In the genomic region with DNA sequence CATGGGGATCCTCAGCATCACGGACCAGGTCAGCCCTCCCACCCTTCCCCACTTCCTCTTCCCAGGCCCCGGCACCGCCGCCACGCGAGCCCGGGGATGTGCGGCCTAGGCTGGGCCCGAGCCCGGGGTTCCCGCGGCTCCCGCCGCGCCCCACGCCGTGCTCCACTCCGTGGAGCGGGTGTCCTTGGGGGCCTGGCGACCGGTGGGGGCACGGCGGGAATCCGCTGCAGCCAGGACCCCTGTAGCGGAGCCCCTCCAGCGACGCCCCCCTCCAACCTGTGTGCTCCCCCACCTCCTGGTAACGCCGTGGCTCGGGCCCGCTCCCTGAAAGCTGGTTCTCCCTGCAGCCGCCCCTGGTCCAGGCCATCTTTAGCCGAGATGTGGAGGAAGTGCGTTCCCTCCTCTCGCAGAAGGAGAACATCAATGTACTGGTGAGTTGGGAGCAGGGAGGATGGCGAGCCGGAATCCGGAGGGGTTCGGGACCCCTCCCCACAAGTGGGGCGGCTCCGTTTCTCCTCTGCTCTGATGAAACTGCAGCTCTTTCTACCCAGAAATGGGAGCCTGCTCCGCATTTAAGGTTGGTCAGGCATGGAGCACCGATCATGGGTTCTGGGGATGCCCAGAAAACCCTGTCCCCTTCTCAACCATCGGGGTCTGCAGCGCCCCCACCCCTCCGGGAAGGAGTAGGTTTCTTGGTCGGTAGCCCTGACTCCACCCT, we compare ENCODE assay signal across 8 mouse cellular contexts. TPM values are rescaled to one million over a fixed set of nuclear protein-coding genes. Genes with fewer than 3 reads are reported as not detected.
A peak's percentile ranks its signal among the peaks of the same experiment; 100 is the strongest.
DNase-seq lines count a peak whose midpoint lies in the region; ATAC-seq and TF ChIP-seq lines count a peak whose summit lies in the region.

No protein-coding gene starts in this region.

- TF ChIP-seq RAD21 in MEL (IDR thresholded peaks at IDR 0.05; ENCODE audit: low read depth, low read length): no peak

- H3K4me1 ChIP-seq in kidney, embryonic 15.5 days: peaks cover 28% of the 10 kb centered on the region
- peaks cover 0 to 14% of the 10 kb centered on the region in 2 experiments for H3K4me1 ChIP-seq in MEL (ENCODE audit: control insufficient read depth in 1 of 2, insufficient read depth in 2 of 2, low read length in 2 of 2)
- peaks cover 28% of the 10 kb centered on the region for H3K4me1 ChIP-seq in hindbrain, embryonic 10.5 days (replicated peaks)
- H3K4me1 ChIP-seq in liver, embryonic 15.5 days (replicated peaks): peaks cover 52% of the 10 kb centered on the region

- WGBS in kidney, embryonic 15.5 days: 0% methylated on average over 47 of the region's 47 CpGs
- WGBS in hindbrain, embryonic 10.5 days: under 1% methylated on average over 46 of the region's 47 CpGs
- under 1% methylated on average over 47 of the region's 47 CpGs for WGBS in liver, embryonic 15.5 days (ENCODE audit: insufficient replicate concordance)

- peaks cover 22% of the 10 kb centered on the region for H3K79me2 ChIP-seq in MEL (ENCODE audit: control insufficient read depth, insufficient read depth, low read length, poor library complexity)

- no peak for DNase-seq in kidney, adult 18-20 months
- peak; percentile 58 for DNase-seq in MEL (ENCODE audit: low read depth, low spot score)
- DNase-seq in embryo, embryonic 9.5 days (ENCODE audit: extremely low spot score): peak; percentile 68
- DNase-seq in hindbrain, embryonic 10.5 days (ENCODE audit: low spot score): peak; percentile 71
- no peak for DNase-seq in natural killer cell, adult 2 months (ENCODE audit: low spot score in 2 of 2)

- TF ChIP-seq EP300 in MEL (IDR thresholded peaks at IDR 0.05; ENCODE audit: low read depth in 1 of 2, low read length in 2 of 2): no peak

- H3K36me3 ChIP-seq in kidney, embryonic 15.5 days: peaks cover 41% of the 10 kb centered on the region
- H3K36me3 ChIP-seq in MEL (ENCODE audit: control insufficient read depth in 1 of 2, insufficient read depth in 2 of 2, low read length in 2 of 2): peaks cover 2 to 8% of the 10 kb centered on the region in 2 experiments
- peaks cover 45% of the 10 kb centered on the region for H3K36me3 ChIP-seq in hindbrain, embryonic 10.5 days
- H3K36me3 ChIP-seq in liver, embryonic 15.5 days (replicated peaks): peaks cover 29% of the 10 kb centered on the region

- peak overlapping the region; percentile 96 for H3K27ac ChIP-seq in kidney, embryonic 15.5 days
- peak overlapping the region; percentile 26 for H3K27ac ChIP-seq in MEL (ENCODE audit: control insufficient read depth, low read depth, low read length)
- H3K27ac ChIP-seq in hindbrain, embryonic 10.5 days: peak overlapping the region; percentile 98
- peak overlapping the region; percentile 76 for H3K27ac ChIP-seq in liver, embryonic 15.5 days (replicated peaks)

- ATAC-seq in kidney, embryonic 15.5 days (replicated peaks; ENCODE audit: low FRiP score): peak; percentile 77
- peak; percentile 69 for ATAC-seq in liver, embryonic 15.5 days (ENCODE audit: insufficient read depth)
- peak; percentile 18 for ATAC-seq in neutrophil, adult 5-6 weeks (ENCODE audit: extremely low read depth, insufficient number of reproducible peaks, low FRiP score, poor library complexity, severe bottlenecking)

- no peaks in the 10 kb centered on the region for H3K27me3 ChIP-seq in kidney, embryonic 15.5 days
- no peaks in the 10 kb centered on the region for H3K27me3 ChIP-seq in MEL (ENCODE audit: control insufficient read depth in 1 of 2, insufficient read depth in 2 of 2, low read length in 2 of 2)
- no peaks in the 10 kb centered on the region for H3K27me3 ChIP-seq in hindbrain, embryonic 10.5 days (ENCODE audit: insufficient read depth, poor library complexity, severe bottlenecking)
- H3K27me3 ChIP-seq in liver, embryonic 15.5 days: no peaks in the 10 kb centered on the region

- peak in 2 of 3 experiments; percentile 13 to 35; a peak in 3 of 6 replicates for TF ChIP-seq CTCF in MEL (IDR thresholded peaks at IDR 0.05 in 2 of 3, conservative IDR thresholded peaks at IDR 0.05 in 1 of 3; ENCODE audit: control insufficient read depth in 1 of 3, insufficient read depth in 1 of 3, low read depth in 2 of 3, low read length in 3 of 3, poor library complexity in 1 of 3, severe bottlenecking in 1 of 3)

- H3K9me3 ChIP-seq in kidney, embryonic 15.5 days (replicated peaks): no peaks in the 10 kb centered on the region
- no peaks in the 10 kb centered on the region for H3K9me3 ChIP-seq in MEL (replicated peaks; ENCODE audit: insufficient read depth, low read length)
- no peaks in the 10 kb centered on the region for H3K9me3 ChIP-seq in hindbrain, embryonic 10.5 days
- H3K9me3 ChIP-seq in liver, embryonic 15.5 days (replicated peaks): no peaks in the 10 kb centered on the region

- peak overlapping the region; percentile 92 for H3K9ac ChIP-seq in kidney, embryonic 15.5 days
- H3K9ac ChIP-seq in MEL (ENCODE audit: control insufficient read depth, low read depth, low read length, poor library complexity, severe bottlenecking): peak overlapping the region; percentile 97
- peak overlapping the region; percentile 92 for H3K9ac ChIP-seq in liver, embryonic 15.5 days

- TF ChIP-seq POLR2A in MEL (IDR thresholded peaks at IDR 0.05; ENCODE audit: control insufficient read depth in 1 of 2, insufficient read depth in 1 of 2, low read depth in 1 of 2, low read length in 2 of 2, poor library complexity in 1 of 2): peak in 1 of 2 experiments; percentile 24; a peak in 2 of 4 replicates

- H3K4me3 ChIP-seq in kidney, embryonic 15.5 days (replicated peaks): peak overlapping the region; percentile 74
- H3K4me3 ChIP-seq in MEL (ENCODE audit: control insufficient read depth in 1 of 2, insufficient read depth in 1 of 2, low read depth in 2 of 2, low read length in 2 of 2): peak overlapping the region; percentile 90 to 99
- H3K4me3 ChIP-seq in hindbrain, embryonic 10.5 days: peak overlapping the region; percentile 98
- H3K4me3 ChIP-seq in liver, embryonic 15.5 days (replicated peaks): peak overlapping the region; percentile 87

- peak overlapping the region; percentile 85 for H3K4me2 ChIP-seq in kidney, embryonic 15.5 days
- H3K4me2 ChIP-seq in liver, embryonic 15.5 days: peak overlapping the region; percentile 98

TF ChIP-seq in MEL, 35 proteins besides CTCF, POLR2A, EP300 and RAD21 (continues in another document):
- TF ChIP-seq MYB (IDR thresholded peaks at IDR 0.05; ENCODE audit: low read depth, low read length) (no peak), CHD2 (IDR thresholded peaks at IDR 0.05; ENCODE audit: low read length) (no peak), CHD1 (IDR thresholded peaks at IDR 0.05; ENCODE audit: low read depth, low read length) (peak; percentile 77; the same call in 1 of the 2 replicates), USF2 (IDR thresholded peaks at IDR 0.05; ENCODE audit: borderline replicate concordance in 1 of 2, insufficient read depth in 1 of 2, low read depth in 1 of 2, low read length in 2 of 2) (no peak), UBTF (IDR thresholded peaks at IDR 0.05; ENCODE audit: borderline replicate concordance, insufficient read depth, low read depth, low read length) (peak; percentile 99), GABPA (IDR thresholded peaks at IDR 0.05; ENCODE audit: low read depth, low read length) (no peak)

RNA-seq across cellular contexts. Expression of gene Ankrd52, which starts 0.5 kb away (rescaled TPM):
- 13.6 and 14.5 TPM in 2 replicates for polyA plus RNA-seq in kidney, embryonic 15.5 days (2015; fragmentation: Nextera tagmentation; extraction: Ambion mirVana)
- 9.5 and 10.0 TPM in 2 replicates for total RNA-seq in MEL (2012; rRNA removed)
- polyA plus RNA-seq in MEL (2012; ENCODE audit: insufficient read depth in 1 of 2, insufficient read length in 2 of 2, low read depth in 1 of 2, low replicate concordance in 2 of 2, missing spikeins in 1 of 2): 10 to 100 TPM in 1 of 2 experiments, not detected in 1; 39.9 TPM
- polyA plus RNA-seq in hindbrain, embryonic 10.5 days (2016; fragmentation: Nextera tagmentation; extraction: Ambion mirVana): 9.6 and 10.3 TPM in 2 replicates
- polyA plus RNA-seq in liver, embryonic 15.5 days (2015; fragmentation: Nextera tagmentation; extraction: Ambion mirVana): 4.9 and 5.6 TPM in 2 replicates
- 16.0 and 16.8 TPM in 2 replicates for total RNA-seq in neutrophil, adult 5-6 weeks (2017)

RNA-seq across cellular contexts. Expression of gene Coq10a, which starts 8.6 kb away (rescaled TPM):
- polyA plus RNA-seq in kidney, embryonic 15.5 days (2015; fragmentation: Nextera tagmentation; extraction: Ambion mirVana): 13.7 TPM in 2 replicates
- 6.8 and 7.7 TPM in 2 replicates for total RNA-seq in MEL (2012; rRNA removed)
- polyA plus RNA-seq in MEL (2012; ENCODE audit: insufficient read depth in 1 of 2, insufficient read length in 2 of 2, low read depth in 1 of 2, low replicate concordance in 2 of 2, missing spikeins in 1 of 2): 10 to 100 TPM in 1 of 2 experiments, not detected in 1; 14.1 TPM
- 14.5 and 21.6 TPM in 2 replicates for polyA plus RNA-seq in hindbrain, embryonic 10.5 days (2016; fragmentation: Nextera tagmentation; extraction: Ambion mirVana)
- 4.6 and 5.2 TPM in 2 replicates for polyA plus RNA-seq in liver, embryonic 15.5 days (2015; fragmentation: Nextera tagmentation; extraction: Ambion mirVana)
- total RNA-seq in neutrophil, adult 5-6 weeks (2017): 23.1 and 23.6 TPM in 2 replicates

RNA-seq across cellular contexts. Expression of gene Slc39a5, which starts 23.6 kb away (rescaled TPM):
- polyA plus RNA-seq in kidney, embryonic 15.5 days (2015; fragmentation: Nextera tagmentation; extraction: Ambion mirVana): 41.5 and 47.1 TPM in 2 replicates
- total RNA-seq in MEL (2012; rRNA removed): not detected in 2 replicates
- not detected for polyA plus RNA-seq in MEL (2012; ENCODE audit: insufficient read depth in 1 of 2, insufficient read length in 2 of 2, low read depth in 1 of 2, low replicate concordance in 2 of 2, missing spikeins in 1 of 2)
- polyA plus RNA-seq in hindbrain, embryonic 10.5 days (2016; fragmentation: Nextera tagmentation; extraction: Ambion mirVana): 0.55 TPM in 1 of 2 replicates, not detected in the other
- polyA plus RNA-seq in liver, embryonic 15.5 days (2015; fragmentation: Nextera tagmentation; extraction: Ambion mirVana): 69.9 and 90.8 TPM in 2 replicates
- not detected in 2 replicates for total RNA-seq in neutrophil, adult 5-6 weeks (2017)

RNA-seq across cellular contexts. Expression of gene Nabp2, which starts 33.9 kb away (rescaled TPM):
- 82.8 and 92.6 TPM in 2 replicates for polyA plus RNA-seq in kidney, embryonic 15.5 days (2015; fragmentation: Nextera tagmentation; extraction: Ambion mirVana)
- total RNA-seq in MEL (2012; rRNA removed): 33.7 and 39.9 TPM in 2 replicates
- 100 to 1,000 TPM; 166 to 249 TPM for polyA plus RNA-seq in MEL (2012; ENCODE audit: insufficient read depth in 1 of 2, insufficient read length in 2 of 2, low read depth in 1 of 2, low replicate concordance in 2 of 2, missing spikeins in 1 of 2)
- 144 and 147 TPM in 2 replicates for polyA plus RNA-seq in hindbrain, embryonic 10.5 days (2016; fragmentation: Nextera tagmentation; extraction: Ambion mirVana)
- polyA plus RNA-seq in liver, embryonic 15.5 days (2015; fragmentation: Nextera tagmentation; extraction: Ambion mirVana): 35.3 and 37.5 TPM in 2 replicates
- 43.4 and 46.3 TPM in 2 replicates for total RNA-seq in neutrophil, adult 5-6 weeks (2017)

RNA-seq across cellular contexts. Expression of gene Rnf41, which starts 34.1 kb away (rescaled TPM):
- polyA plus RNA-seq in kidney, embryonic 15.5 days (2015; fragmentation: Nextera tagmentation; extraction: Ambion mirVana): 45.1 and 45.9 TPM in 2 replicates
- total RNA-seq in MEL (2012; rRNA removed): 25.4 and 28.1 TPM in 2 replicates
- polyA plus RNA-seq in MEL (2012; ENCODE audit: insufficient read depth in 1 of 2, insufficient read length in 2 of 2, low read depth in 1 of 2, low replicate concordance in 2 of 2, missing spikeins in 1 of 2): 10 to 100 TPM in 1 of 2 experiments, not detected in 1; 27.4 TPM
- polyA plus RNA-seq in hindbrain, embryonic 10.5 days (2016; fragmentation: Nextera tagmentation; extraction: Ambion mirVana): 46.7 and 48.0 TPM in 2 replicates
- 8.5 and 9.6 TPM in 2 replicates for polyA plus RNA-seq in liver, embryonic 15.5 days (2015; fragmentation: Nextera tagmentation; extraction: Ambion mirVana)
- 53.8 and 59.5 TPM in 2 replicates for total RNA-seq in neutrophil, adult 5-6 weeks (2017)

Comparison
In these comparisons a context has a peak if more than half of its experiments do, and no peak if none do; other contexts are left out.
1. ATAC-seq: peak in every context shown above with its lines; median percentile 77 in kidney, embryonic 15.5 days; 69 in liver, embryonic 15.5 days; 18 in neutrophil, adult 5-6 weeks.
2. H3K27ac ChIP-seq: peak in every context shown above with its lines; median percentile 98 in hindbrain, embryonic 10.5 days; 96 in kidney, embryonic 15.5 days; 76 in liver, embryonic 15.5 days; 26 in MEL.
3. DNase-seq: peak in MEL (single experiment), embryo, embryonic 9.5 days (single experiment) and hindbrain, embryonic 10.5 days (single experiment); none in kidney, adult 18-20 months (single experiment) and natural killer cell, adult 2 months (0 of 2).
4. RNA of gene Slc39a5, which starts 23.6 kb away (polyA plus RNA-seq): 69.9 to 90.8 TPM in liver, embryonic 15.5 days and 41.5 to 47.1 TPM in kidney, embryonic 15.5 days; 0.55 TPM in hindbrain, embryonic 10.5 days and not detected in MEL; every median in the first group is over 10 times any median in the second.
5. Peak in every context shown above with its lines, with median percentiles within 50 percentile points of each other: H3K4me3 ChIP-seq and H3K9ac ChIP-seq.